ENCODE assay signal across 14 mouse cellular contexts in the genomic region with DNA sequence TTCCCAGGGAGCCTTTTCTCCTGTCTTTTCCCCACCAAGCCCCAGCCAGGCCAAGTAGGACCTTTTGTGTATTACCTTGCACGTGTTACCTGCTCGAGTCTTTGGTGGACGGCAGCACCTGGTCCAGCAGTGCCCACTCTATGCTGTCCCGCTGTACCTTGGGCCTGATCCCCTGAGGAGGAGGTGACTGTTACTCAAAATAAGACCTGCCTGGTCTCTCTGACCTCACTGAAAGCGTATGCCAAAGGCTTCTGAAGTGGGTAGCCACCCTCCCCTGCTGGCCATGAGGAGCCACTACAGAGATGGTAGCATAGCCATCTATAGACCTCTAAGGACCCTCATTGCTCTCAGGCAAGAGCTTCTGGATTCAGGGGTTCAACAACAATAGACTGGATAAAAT. TPM values are rescaled to one million over a fixed set of nuclear protein-coding genes. Genes with fewer than 3 reads are reported as not detected.
DNase-seq lines count a peak whose midpoint lies in the region; ATAC-seq and TF ChIP-seq lines count a peak whose summit lies in the region.
"Had no signal": no experiment of that assay in that cellular context is flagged by ENCODE, and none has a peak within 500 bp of the region (broad histone marks: within the 10 kb centered on the region; RNA-seq: fewer than 3 reads in every experiment).

No protein-coding gene starts in this region.

- no peaks in the 10 kb centered on the region for H3K9me3 ChIP-seq in heart, embryonic 15.5 days (replicated peaks)
- H3K9me3 ChIP-seq in heart, embryonic 12.5 days (replicated peaks) = no peaks in the 10 kb centered on the region
- no peaks in the 10 kb centered on the region for H3K9me3 ChIP-seq in hindbrain, postnatal 0 days (ENCODE audit: low read length)
- H3K9me3 ChIP-seq: limb, embryonic 15.5 days had no signal

- H3K27me3 ChIP-seq in heart, embryonic 15.5 days = no peaks in the 10 kb centered on the region
- H3K27me3 ChIP-seq in heart, embryonic 12.5 days (replicated peaks) = no peaks in the 10 kb centered on the region
- no peaks in the 10 kb centered on the region for H3K27me3 ChIP-seq in thymus, adult 2 months (ENCODE audit: control insufficient read depth, insufficient read depth, low read length)
- H3K27me3 ChIP-seq in hindbrain, postnatal 0 days (ENCODE audit: insufficient read depth, low read length) = no peaks in the 10 kb centered on the region
- H3K27me3 ChIP-seq: limb, embryonic 15.5 days had no signal

- H3K27ac ChIP-seq in heart, embryonic 15.5 days = peak overlapping the region; percentile 34; the same call in 1 of the 2 replicates
- H3K27ac ChIP-seq in heart, embryonic 12.5 days (ENCODE audit: poor library complexity, severe bottlenecking) = no peak overlapping the region
- no peak overlapping the region for H3K27ac ChIP-seq in thymus, adult 2 months (ENCODE audit: control insufficient read depth, insufficient read depth, low read length)
- no peak overlapping the region for H3K27ac ChIP-seq in hindbrain, postnatal 0 days

- peak; percentile 38; the same call in 1 of the 2 replicates for TF ChIP-seq CTCF in thymus, adult 2 months (IDR thresholded peaks at IDR 0.05; ENCODE audit: borderline replicate concordance, control insufficient read depth, extremely low read depth, insufficient read depth, low read length, poor library complexity)
- no peak for TF ChIP-seq CTCF in hindbrain, postnatal 0 days (IDR thresholded peaks at IDR 0.05; ENCODE audit: low read depth)

- no peak overlapping the region for H3K9ac ChIP-seq in heart, embryonic 15.5 days
- no peak overlapping the region for H3K9ac ChIP-seq in heart, embryonic 12.5 days
- H3K9ac ChIP-seq in hindbrain, postnatal 0 days (replicated peaks; ENCODE audit: low read length) = no peak overlapping the region
- H3K9ac ChIP-seq: limb, embryonic 15.5 days had no signal

- TF ChIP-seq POLR2A in thymus, adult 2 months (IDR thresholded peaks at IDR 0.05; ENCODE audit: control insufficient read depth, extremely low read depth, insufficient read depth, low read length, poor library complexity) = no peak

- ATAC-seq in heart, embryonic 15.5 days (replicated peaks; ENCODE audit: insufficient number of reproducible peaks, insufficient read depth, low FRiP score, low read depth) = no peak
- no peak for ATAC-seq in heart, embryonic 12.5 days (ENCODE audit: insufficient number of reproducible peaks, low FRiP score)
- ATAC-seq in hindbrain, postnatal 0 days = no peak

- H3K4me2 ChIP-seq in heart, embryonic 15.5 days = no peak overlapping the region
- no peak overlapping the region for H3K4me2 ChIP-seq in heart, embryonic 12.5 days
- no peak overlapping the region for H3K4me2 ChIP-seq in hindbrain, postnatal 0 days (ENCODE audit: low read depth, low read length)
- H3K4me2 ChIP-seq: limb, embryonic 15.5 days had no signal

- WGBS in heart, embryonic 15.5 days = 65% methylated on average over 5 of the region's 5 CpGs
- 76% methylated on average over 5 of the region's 5 CpGs for WGBS in heart, embryonic 12.5 days
- WGBS in thymus, adult 2 months = 91% methylated on average over 5 of the region's 5 CpGs
- WGBS in hindbrain, postnatal 0 days = 82% methylated on average over 5 of the region's 5 CpGs

- 0 out of 2 replicates have a peak, but pooled peaks cover under 1% of the 10 kb centered on the region for H3K36me3 ChIP-seq in heart, embryonic 15.5 days
- H3K36me3 ChIP-seq in heart, embryonic 12.5 days = 0 out of 2 replicates have a peak, but pooled peaks cover 10% of the 10 kb centered on the region
- H3K36me3 ChIP-seq in thymus, adult 2 months (ENCODE audit: control insufficient read depth, insufficient read depth, low read length) = peaks cover 20% of the 10 kb centered on the region
- H3K36me3 ChIP-seq in hindbrain, postnatal 0 days (ENCODE audit: insufficient read depth, low read length) = no peaks in the 10 kb centered on the region

- no peak overlapping the region for H3K4me3 ChIP-seq in heart, embryonic 15.5 days
- no peak overlapping the region for H3K4me3 ChIP-seq in heart, embryonic 12.5 days
- H3K4me3 ChIP-seq in thymus, adult 2 months (ENCODE audit: control insufficient read depth, insufficient read depth, low read length) = no peak overlapping the region
- no peak overlapping the region for H3K4me3 ChIP-seq in hindbrain, postnatal 0 days (ENCODE audit: low read length)
- H3K4me3 ChIP-seq: limb, embryonic 15.5 days had no signal

- DNase-seq in thymus, adult 2 months = no peak
- no peak for DNase-seq in thymus, postnatal 36 days
- DNase-seq in heart, postnatal 4 days = peak; percentile 51
- peak; percentile 45 for DNase-seq in thymus, postnatal 4 days
- no peak for DNase-seq in hindbrain, postnatal 0 days (ENCODE audit: low spot score)
- DNase-seq in lung, postnatal 25 days (ENCODE audit: low spot score) = no peak
- DNase-seq: adrenal gland, adult 2 months; cerebellum, adult 9-11 months; kidney, adult 11 months; midbrain, embryonic 14.5 days had no signal

- peaks cover 24% of the 10 kb centered on the region for H3K4me1 ChIP-seq in heart, embryonic 15.5 days (replicated peaks)
- H3K4me1 ChIP-seq in heart, embryonic 12.5 days (replicated peaks) = peaks cover 23% of the 10 kb centered on the region
- H3K4me1 ChIP-seq in thymus, adult 2 months (replicated peaks; ENCODE audit: control insufficient read depth, insufficient read depth, low read length) = no peaks in the 10 kb centered on the region
- no peaks in the 10 kb centered on the region for H3K4me1 ChIP-seq in hindbrain, postnatal 0 days (ENCODE audit: insufficient read depth, low read length)

RNA-seq across cellular contexts. Expression of a gene that starts 1.8 kb away (rescaled TPM):
- polyA plus RNA-seq in heart, embryonic 15.5 days (2015; fragmentation: Nextera tagmentation; extraction: Ambion mirVana) = 4.6 and 4.8 TPM in 2 replicates
- 6.4 and 9.3 TPM in 2 replicates for polyA plus RNA-seq in heart, embryonic 12.5 days (2016; fragmentation: Nextera tagmentation; extraction: Ambion mirVana)
- polyA plus RNA-seq in thymus, adult 2 months (2012; rRNA removed) = 1.1 and 2.2 TPM in 2 replicates
- 10 to 100 TPM in 1 of 2 experiments, under 1 TPM in 1; 0.98 to 10.9 TPM for total RNA-seq in heart, postnatal 4 days (2021)
- 1.3 and 4.7 TPM in 2 replicates for total RNA-seq in hindbrain, postnatal 0 days (2014; rRNA removed)
- polyA plus RNA-seq in hindbrain, postnatal 0 days (2015; fragmentation: Nextera tagmentation; extraction: Ambion mirVana) = 3.1 and 3.9 TPM in 2 replicates
- total RNA-seq: adrenal gland, adult 2 months had no signal
- polyA plus RNA-seq: adrenal gland, adult 2 months had no signal

RNA-seq across cellular contexts. Expression of a gene that starts 35.7 kb away (rescaled TPM):
- 17.0 and 18.7 TPM in 2 replicates for polyA plus RNA-seq in heart, embryonic 15.5 days (2015; fragmentation: Nextera tagmentation; extraction: Ambion mirVana)
- polyA plus RNA-seq in heart, embryonic 12.5 days (2016; fragmentation: Nextera tagmentation; extraction: Ambion mirVana) = 12.0 and 15.2 TPM in 2 replicates
- 16.7 and 21.3 TPM in 2 replicates for polyA plus RNA-seq in thymus, adult 2 months (2012; rRNA removed)
- total RNA-seq in heart, postnatal 4 days (2021) = 1 to 10 TPM; 3.7 to 6.4 TPM
- 64.0 and 69.3 TPM in 2 replicates for total RNA-seq in hindbrain, postnatal 0 days (2014; rRNA removed)
- 17.4 and 25.5 TPM in 2 replicates for polyA plus RNA-seq in hindbrain, postnatal 0 days (2015; fragmentation: Nextera tagmentation; extraction: Ambion mirVana)

RNA-seq across cellular contexts. Expression of a gene that starts 36.2 kb away (rescaled TPM):
- polyA plus RNA-seq in heart, embryonic 15.5 days (2015; fragmentation: Nextera tagmentation; extraction: Ambion mirVana) = 49.6 and 83.5 TPM in 2 replicates
- 33.4 and 38.4 TPM in 2 replicates for polyA plus RNA-seq in heart, embryonic 12.5 days (2016; fragmentation: Nextera tagmentation; extraction: Ambion mirVana)
- 507 and 626 TPM in 2 replicates for polyA plus RNA-seq in thymus, adult 2 months (2012; rRNA removed)
- 100 to 1,000 TPM in 1 of 2 experiments, 10 to 100 TPM in 1; 93.3 to 108 TPM for total RNA-seq in heart, postnatal 4 days (2021)
- 4.6 and 16.6 TPM in 2 replicates for total RNA-seq in hindbrain, postnatal 0 days (2014; rRNA removed)
- 6.6 and 7.2 TPM in 2 replicates for polyA plus RNA-seq in hindbrain, postnatal 0 days (2015; fragmentation: Nextera tagmentation; extraction: Ambion mirVana)

RNA-seq across cellular contexts. Expression of a gene that starts 55.2 kb away (rescaled TPM):
- polyA plus RNA-seq in heart, embryonic 15.5 days (2015; fragmentation: Nextera tagmentation; extraction: Ambion mirVana) = 16.8 and 16.9 TPM in 2 replicates
- polyA plus RNA-seq in heart, embryonic 12.5 days (2016; fragmentation: Nextera tagmentation; extraction: Ambion mirVana) = 50.6 and 53.5 TPM in 2 replicates
- 3.2 and 4.3 TPM in 2 replicates for polyA plus RNA-seq in thymus, adult 2 months (2012; rRNA removed)
- 10 to 100 TPM in 1 of 2 experiments, 1 to 10 TPM in 1; 6.6 to 16.4 TPM for total RNA-seq in heart, postnatal 4 days (2021)
- 1.3 and 8.5 TPM in 2 replicates for total RNA-seq in hindbrain, postnatal 0 days (2014; rRNA removed)
- polyA plus RNA-seq in hindbrain, postnatal 0 days (2015; fragmentation: Nextera tagmentation; extraction: Ambion mirVana) = 0.63 TPM in 2 replicates
- total RNA-seq: layer of hippocampus, postnatal 10 days had no signal
- polyA plus RNA-seq: adrenal gland, adult 2 months; midbrain, embryonic 14.5 days had no signal

Comparison
In these comparisons a context has a peak if more than half of its experiments do, and no peak if none do; other contexts are left out.
1. DNase-seq: peak in heart, postnatal 4 days (single experiment) and thymus, postnatal 4 days (single experiment); none in thymus, adult 2 months (single experiment), thymus, postnatal 36 days (0 of 2), hindbrain, postnatal 0 days (single experiment) and lung, postnatal 25 days (single experiment).